Mouse (Mus musculus) megakaryocyte, embryonic 14.5 days (primary cell): ENCODE data around the gene Nlgn1.

Experiments used
- FLI1 ChIP-seq: IDR thresholded peaks from 2 replicates; pipeline ENCODE4 v1.6.1; 2012; ENCODE audit warnings: low read length, inconsistent platforms, mixed read lengths
- GATA1 ChIP-seq: IDR thresholded peaks from 3 replicates; pipeline ENCODE4 v1.6.1; 2012; ENCODE audit warnings: mixed read lengths, low read length, inconsistent platforms, borderline replicate concordance

DNA sequence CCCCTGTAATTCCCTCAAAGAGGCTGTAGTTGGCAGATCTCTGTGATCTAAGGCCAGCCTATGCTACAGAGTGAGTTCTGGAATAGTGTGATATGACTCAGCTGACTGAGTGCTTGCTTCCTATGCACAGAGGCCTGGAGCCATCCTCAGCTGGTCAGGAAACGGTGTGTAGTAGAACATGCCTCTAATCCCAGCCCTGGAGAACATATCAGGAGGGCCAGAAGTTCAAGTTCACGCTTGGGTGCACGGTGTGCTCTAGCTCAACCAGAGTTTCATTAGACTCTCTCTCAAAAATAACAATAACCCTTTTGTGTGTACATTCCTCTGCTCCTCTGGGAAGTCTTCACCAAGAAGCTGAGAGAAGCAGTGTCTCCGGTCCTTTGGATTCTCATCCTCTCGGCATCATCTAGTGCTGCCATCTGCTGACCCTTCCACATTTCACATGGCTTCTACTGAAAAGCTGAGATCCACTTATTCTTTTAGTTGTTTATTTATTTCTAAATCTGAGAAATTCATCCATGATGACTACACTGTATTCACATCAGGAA, 22.3 kb upstream of the Nlgn1 start:
- no peak for TF ChIP-seq FLI1
- TF ChIP-seq GATA1, result no peak
